Mouse (Mus musculus) adrenal gland, postnatal 14 days (tissue): Measurements from ENCODE around the gene St3gal6. TPM values are rescaled to one million over a fixed set of nuclear protein-coding genes. Genes with fewer than 3 reads are reported as not detected.
A peak's percentile ranks its signal among the peaks of the same experiment; 100 is the strongest.

ENCODE experiments used
- DNase-seq: peaks from one replicate; pipeline ENCODE4 v3.0.0; 2021; ENCODE audit warnings: mixed read lengths
- total RNA-seq: library from RNA; stranded (reverse); gene quantifications from 2 replicates; pipeline ENCODE4 v1.2.3, GENCODE M21; 2021

St3gal6 gene
- total RNA-seq, 1 experiment from 2014 or later: 21.9 TPM

GRCm38 (mm10) chr16:58521182-58521581 is 2.9 kb downstream of the St3gal6 start:
- DNase-seq: no peak

GRCm38 (mm10) chr16:58520457-58520856 is 3.6 kb downstream of the St3gal6 start:
- no peak for DNase-seq

GRCm38 (mm10) chr16:58519650-58520073 is 4.4 kb downstream of the St3gal6 start:
- no peak for DNase-seq

- DNase-seq: no peak
Observed at GRCm38 (mm10) chr16:58516960-58517798, 6.9 kb downstream of the St3gal6 start.

- no peak for DNase-seq
Observed at GRCm38 (mm10) chr16:58516161-58516560, 7.9 kb downstream of the St3gal6 start.

GRCm38 (mm10) chr16:58514565-58514964 is 9.5 kb downstream of the St3gal6 start:
- DNase-seq: peak; percentile 48

GRCm38 (mm10) chr16:58513755-58514154 is 10.3 kb downstream of the St3gal6 start:
- peak; percentile 62 for DNase-seq

- peak; percentile 35 for DNase-seq
Observed at GRCm38 (mm10) chr16:58512887-58513286, 11.2 kb downstream of the St3gal6 start.

GRCm38 (mm10) chr16:58512181-58512761 is 11.8 kb downstream of the St3gal6 start:
- peak; percentile 54 for DNase-seq

GRCm38 (mm10) chr16:58504945-58505344 is 19.1 kb downstream of the St3gal6 start:
- no peak for DNase-seq

- no peak for DNase-seq
Observed at GRCm38 (mm10) chr16:58502566-58502965, 21.5 kb downstream of the St3gal6 start.

- DNase-seq: no peak
Observed at GRCm38 (mm10) chr16:58501760-58502301, 22.2 kb downstream of the St3gal6 start.

GRCm38 (mm10) chr16:58499650-58500049 is 24.4 kb downstream of the St3gal6 start:
- no peak for DNase-seq

GRCm38 (mm10) chr16:58499172-58499584 is 24.9 kb downstream of the St3gal6 start:
- no peak for DNase-seq

- DNase-seq: no peak
Observed at GRCm38 (mm10) chr16:58497886-58498713, 25.9 kb downstream of the St3gal6 start.

GRCm38 (mm10) chr16:58496791-58497190 is 27.3 kb downstream of the St3gal6 start:
- no peak for DNase-seq

- no peak for DNase-seq
Observed at GRCm38 (mm10) chr16:58487861-58488260, 36.2 kb downstream of the St3gal6 start.

- peak; percentile 24 for DNase-seq
Observed at GRCm38 (mm10) chr16:58482296-58482695, 41.7 kb downstream of the St3gal6 start.

GRCm38 (mm10) chr16:58481906-58482270 is 42.2 kb downstream of the St3gal6 start:
- DNase-seq: no peak

- no peak for DNase-seq
Observed at GRCm38 (mm10) chr16:58481219-58481905, 42.7 kb downstream of the St3gal6 start.

- no peak for DNase-seq
Observed at GRCm38 (mm10) chr16:58479898-58480448, 44.1 kb downstream of the St3gal6 start.

GRCm38 (mm10) chr16:58476363-58476762 is 47.7 kb downstream of the St3gal6 start:
- peak; percentile 53 for DNase-seq
